Mouse (Mus musculus) lung, postnatal 0 days (tissue): ENCODE data around the gene Tnfsfm13. TPM values are rescaled to one million over a fixed set of nuclear protein-coding genes. Genes with fewer than 3 reads are reported as not detected.
A peak's percentile ranks its signal among the peaks of the same experiment; 100 is the strongest.

Source experiments
- ATAC-seq: fragments of 200-750 bp; cut with Nextera tagmentation; 2 replicates; pipeline ENCODE4 v1.8.0; 2017; ENCODE audit warnings: moderate library complexity
- DNase-seq: peaks from one replicate; pipeline ENCODE4 v3.0.0-alpha.2; 2016; ENCODE audit warnings: low spot score
- H3K27ac ChIP-seq: fragments of 300-500 bp; sonication (generic); 2 replicates; pipeline ENCODE4 v1.5.1; 2014; ENCODE audit warnings: antibody characterized with exemption, mild to moderate bottlenecking, low read length, mixed read lengths
- H3K27me3 ChIP-seq: fragments of 300-500 bp; sonication (generic); replicated peaks from 2 replicates; pipeline ENCODE4 v1.6.1; 2014; ENCODE audit warnings: low read length, mixed read lengths; ENCODE audit not compliant: insufficient read depth
- H3K36me3 ChIP-seq: fragments of 300-500 bp; sonication (generic); 2 replicates; pipeline ENCODE4 v1.6.1; 2014; ENCODE audit warnings: low read length, mixed read lengths; ENCODE audit not compliant: insufficient read depth
- H3K4me1 ChIP-seq: fragments of 300-500 bp; sonication (generic); 2 replicates; pipeline ENCODE4 v1.6.1; 2014; ENCODE audit warnings: antibody characterized with exemption, low read depth, low read length, mixed read lengths; ENCODE audit not compliant: insufficient read depth
- H3K4me2 ChIP-seq: fragments of 300-500 bp; sonication (generic); replicated peaks from 2 replicates; pipeline ENCODE4 v1.6.1; 2014; ENCODE audit warnings: low read depth, mild to moderate bottlenecking, low read length, moderate library complexity, mixed read lengths
- H3K4me3 ChIP-seq: fragments of 300-500 bp; sonication (generic); 2 replicates; pipeline ENCODE4 v1.5.1; 2014; ENCODE audit warnings: low read depth, low read length
- H3K9ac ChIP-seq: fragments of 300-500 bp; sonication (generic); replicated peaks from 2 replicates; pipeline ENCODE4 v1.6.1; 2014; ENCODE audit warnings: low read depth, mild to moderate bottlenecking
- H3K9me3 ChIP-seq: fragments of 300-500 bp; sonication (generic); 2 replicates; pipeline ENCODE4 v1.6.1; 2016; ENCODE audit warnings: low read length, mixed read lengths
- CTCF ChIP-seq: IDR thresholded peaks from 2 replicates; pipeline ENCODE4 v1.5.1; 2016; ENCODE audit warnings: antibody characterized with exemption, mild to moderate bottlenecking
- EP300 ChIP-seq: IDR thresholded peaks from 2 replicates; pipeline ENCODE4 v1.6.1; 2016; ENCODE audit warnings: antibody characterized with exemption, mild to moderate bottlenecking, control low read depth
- WGBS: fragments of 180-500 bp; shearing (Covaris S2); extraction: QIAGEN DNeasy Blood & Tissue Kit; methylation state at CpG from one replicate; pipeline ENCODE4 v1.1.7; 2014; 5-methylcytosine and 5-hydroxymethylcytosine counted together
- polyA plus RNA-seq: library from polyadenylated mRNA; unstranded; fragments of >200 nt; fragmentation: Nextera tagmentation; extraction: Ambion mirVana; gene quantifications from 2 replicates; pipeline ENCODE4 v1.2.1, GENCODE M21; 2015

Tnfsfm13 gene
- polyA plus RNA-seq, 1 experiment from 2014 or later = 11.9 TPM

GRCm38 (mm10) chr11:69662213-69662966, 33.5 kb downstream of the Tnfsfm13 start, which contains the start of gene Mpdu1:
Gene Mpdu1, minus strand, starts transcription at chr11:69662642.
- H3K36me3 ChIP-seq = 0 out of 2 replicates have a peak, but pooled peaks cover 9% of the 10 kb centered on the region
- H3K4me1 ChIP-seq = peaks cover 12% of the 10 kb centered on the region; the same call in 1 of the 2 replicates
- no peaks in the 10 kb centered on the region for H3K9me3 ChIP-seq
- DNase-seq = peak; percentile 99
- H3K4me2 ChIP-seq = peak within 1 kb of the TSS; percentile 52
- peak within 1 kb of the TSS; percentile 96 for H3K27ac ChIP-seq
- peak within 1 kb of the TSS; percentile 54 for H3K4me3 ChIP-seq
- ATAC-seq = peak; percentile 96
- H3K9ac ChIP-seq = peak within 1 kb of the TSS; percentile 43
- TF ChIP-seq EP300 (peak; percentile 28; the same call in 1 of the 2 replicates), CTCF (peak; percentile 74)
- no peaks in the 10 kb centered on the region for H3K27me3 ChIP-seq
- WGBS = under 1% methylated on average over 47 of the region's 48 CpGs

DNA sequence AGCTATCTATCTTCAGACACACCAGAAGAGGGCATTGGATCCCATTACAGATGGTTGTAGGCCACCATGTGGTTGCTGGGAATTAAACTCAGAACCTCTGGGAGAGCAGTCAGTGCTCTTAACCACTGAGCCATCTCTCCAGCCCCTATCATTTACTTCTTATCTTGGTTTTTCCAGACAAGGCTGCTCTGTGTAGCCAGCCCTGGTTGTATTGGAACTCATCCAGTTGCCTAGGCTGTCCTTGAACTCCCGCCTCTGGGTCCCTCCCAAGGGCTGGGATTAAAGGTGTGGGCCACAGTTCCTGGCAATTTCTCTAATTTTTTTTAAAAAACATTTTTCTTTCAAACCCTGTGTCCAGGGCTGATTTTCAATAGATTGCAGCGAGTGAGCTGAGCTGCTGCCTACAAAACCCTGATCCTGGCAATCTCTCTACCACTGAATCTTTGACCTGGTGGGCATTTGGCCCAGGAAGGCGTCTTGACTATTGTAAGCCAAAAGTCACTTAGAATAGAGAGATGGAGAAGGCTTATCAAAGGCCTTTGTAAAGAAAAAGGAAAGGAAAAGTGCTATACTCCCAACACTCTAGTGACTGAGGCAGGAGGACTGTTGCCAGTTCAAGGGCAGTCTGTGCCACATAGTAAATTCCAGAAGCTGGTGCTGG, 34.5 kb downstream of the Tnfsfm13 start:
- WGBS = 53% methylated on average over 3 of the region's 3 CpGs
- H3K9ac ChIP-seq = peak overlapping the region; percentile 43; the same call in 1 of the 2 replicates
- H3K4me3 ChIP-seq = peak overlapping the region; percentile 54
- TF ChIP-seq CTCF (no peak), EP300 (no peak)
- peaks cover 12% of the 10 kb centered on the region; the same call in 1 of the 2 replicates for H3K4me1 ChIP-seq
- no peaks in the 10 kb centered on the region for H3K27me3 ChIP-seq
- 0 out of 2 replicates have a peak, but pooled peaks cover 13% of the 10 kb centered on the region for H3K36me3 ChIP-seq
- H3K27ac ChIP-seq = peak overlapping the region; percentile 96
- no peaks in the 10 kb centered on the region for H3K9me3 ChIP-seq
- DNase-seq (no peak), ATAC-seq (no peak)
- H3K4me2 ChIP-seq = peak overlapping the region; percentile 52

DNA sequence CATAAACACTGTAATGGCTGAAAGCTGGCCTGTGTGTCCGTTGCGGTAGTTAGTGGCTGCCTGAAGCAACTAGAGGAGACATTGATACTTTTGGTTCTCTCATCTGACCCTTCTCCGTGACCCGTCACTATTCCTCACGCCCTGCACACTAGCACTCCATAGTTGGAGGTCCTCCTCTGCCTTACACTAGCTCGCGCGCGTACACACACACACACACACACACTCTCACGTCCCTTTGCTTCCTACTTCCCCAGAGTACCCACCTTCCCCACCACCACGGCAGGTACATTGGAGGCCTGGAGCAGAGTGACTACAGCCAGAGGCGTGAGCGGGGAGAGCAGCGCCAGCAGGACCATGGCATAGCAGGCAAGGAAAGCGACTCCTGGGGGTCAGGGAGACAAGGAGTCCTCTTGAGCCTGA, 38.4 kb downstream of the Tnfsfm13 start:
- H3K36me3 ChIP-seq = 0 out of 2 replicates have a peak, but pooled peaks cover 17% of the 10 kb centered on the region
- DNase-seq (no peak), ATAC-seq (no peak)
- H3K4me1 ChIP-seq = peaks cover 5% of the 10 kb centered on the region; the same call in 1 of the 2 replicates
- no peak overlapping the region for H3K27ac ChIP-seq
- no peak overlapping the region for H3K9ac ChIP-seq
- H3K4me2 ChIP-seq = no peak overlapping the region
- no peaks in the 10 kb centered on the region for H3K9me3 ChIP-seq
- no peak overlapping the region for H3K4me3 ChIP-seq
- TF ChIP-seq CTCF (no peak), EP300 (no peak)
- 83% methylated on average over 15 of the region's 15 CpGs for WGBS
- H3K27me3 ChIP-seq = no peaks in the 10 kb centered on the region

DNA sequence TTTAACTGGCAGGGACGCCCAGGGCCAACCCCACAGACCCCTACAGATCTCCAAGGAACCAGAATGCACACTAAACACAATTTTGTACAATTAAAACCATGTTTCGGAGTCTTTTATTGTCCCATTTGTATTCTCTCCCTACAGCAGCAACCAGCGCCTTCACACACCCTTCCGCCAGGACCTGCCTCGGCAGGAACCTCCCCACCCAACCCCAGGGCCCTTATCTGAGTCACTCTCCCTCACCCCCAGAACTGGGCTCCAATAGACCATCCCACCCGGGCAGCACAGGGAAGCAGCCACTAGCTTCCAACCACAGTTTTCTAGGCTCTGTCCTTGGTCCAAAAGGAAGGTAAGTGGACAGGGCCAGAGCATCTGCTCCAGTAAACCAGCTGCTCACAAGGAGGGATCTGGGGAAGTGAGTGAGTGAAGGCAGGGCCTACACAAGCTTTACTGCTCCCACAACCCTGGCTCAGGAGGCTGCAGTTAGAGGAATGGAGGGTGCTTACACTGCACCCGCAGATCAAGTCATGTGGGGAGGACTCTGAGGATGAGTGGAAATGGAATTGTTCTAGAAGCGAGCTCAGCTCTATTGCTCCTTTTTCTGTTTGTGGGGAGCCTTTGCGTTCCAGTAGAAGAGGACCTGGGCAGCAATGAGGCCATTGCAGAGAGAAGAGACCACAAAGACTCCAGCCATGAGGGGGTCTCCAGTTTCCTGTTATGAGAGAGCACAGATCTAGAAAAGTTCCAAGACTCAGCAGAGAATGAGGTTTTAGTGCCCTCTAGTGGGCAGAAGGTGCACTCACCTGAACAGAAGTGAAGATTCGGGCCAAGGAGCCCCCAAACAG, 39.1 kb downstream of the Tnfsfm13 start:
- H3K9me3 ChIP-seq = no peaks in the 10 kb centered on the region
- no peak for ATAC-seq
- no peaks in the 10 kb centered on the region for H3K27me3 ChIP-seq
- WGBS = 76% methylated on average over 10 of the region's 10 CpGs
- H3K4me1 ChIP-seq = peaks cover 5% of the 10 kb centered on the region; the same call in 1 of the 2 replicates
- no peak overlapping the region for H3K4me3 ChIP-seq
- H3K9ac ChIP-seq = no peak overlapping the region
- TF ChIP-seq CTCF (peak; percentile 81), EP300 (no peak)
- no peak overlapping the region for H3K27ac ChIP-seq
- DNase-seq = peak; percentile 77
- H3K36me3 ChIP-seq = 0 out of 2 replicates have a peak, but pooled peaks cover 19% of the 10 kb centered on the region
- H3K4me2 ChIP-seq = no peak overlapping the region

DNA sequence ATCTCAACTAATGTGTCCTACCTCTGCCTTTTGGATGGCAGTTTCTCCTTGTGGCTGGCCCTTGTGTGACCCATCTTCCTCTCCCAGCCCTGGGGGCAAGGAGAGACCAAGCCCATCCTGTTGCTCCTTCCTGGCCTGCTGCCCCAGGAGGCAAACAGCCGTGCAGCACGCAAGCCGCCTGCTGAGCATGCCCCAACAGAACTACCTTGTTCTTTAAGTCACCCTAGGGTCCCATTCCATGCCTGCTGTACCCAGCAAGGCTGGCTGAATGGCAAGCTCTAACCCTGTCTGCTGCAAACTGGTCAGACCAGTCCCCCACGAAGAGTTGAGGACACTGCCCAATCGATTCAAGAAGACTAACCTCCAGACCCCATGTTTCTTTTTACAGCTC, 39.8 kb downstream of the Tnfsfm13 start:
- H3K4me2 ChIP-seq = no peak overlapping the region
- H3K36me3 ChIP-seq = peaks cover 25% of the 10 kb centered on the region; the same call in 1 of the 2 replicates
- DNase-seq = no peak
- no peak overlapping the region for H3K27ac ChIP-seq
- H3K4me3 ChIP-seq = no peak overlapping the region
- H3K4me1 ChIP-seq = no peaks in the 10 kb centered on the region
- WGBS = 67% methylated on average over 5 of the region's 5 CpGs
- ATAC-seq = no peak
- TF ChIP-seq CTCF = 0 out of 2 replicates have a peak, but pooled peaks have one; percentile 7
- TF ChIP-seq EP300 = no peak
- no peak overlapping the region for H3K9ac ChIP-seq
- H3K9me3 ChIP-seq = no peaks in the 10 kb centered on the region
- no peaks in the 10 kb centered on the region for H3K27me3 ChIP-seq
